Mouse (Mus musculus) cerebellum, adult 9-10 months (tissue): ENCODE data around the gene Fry.

ENCODE experiments used
- DNase-seq: peaks from one replicate; pipeline ENCODE4 v3.0.0; 2022

The Fry gene

DNA sequence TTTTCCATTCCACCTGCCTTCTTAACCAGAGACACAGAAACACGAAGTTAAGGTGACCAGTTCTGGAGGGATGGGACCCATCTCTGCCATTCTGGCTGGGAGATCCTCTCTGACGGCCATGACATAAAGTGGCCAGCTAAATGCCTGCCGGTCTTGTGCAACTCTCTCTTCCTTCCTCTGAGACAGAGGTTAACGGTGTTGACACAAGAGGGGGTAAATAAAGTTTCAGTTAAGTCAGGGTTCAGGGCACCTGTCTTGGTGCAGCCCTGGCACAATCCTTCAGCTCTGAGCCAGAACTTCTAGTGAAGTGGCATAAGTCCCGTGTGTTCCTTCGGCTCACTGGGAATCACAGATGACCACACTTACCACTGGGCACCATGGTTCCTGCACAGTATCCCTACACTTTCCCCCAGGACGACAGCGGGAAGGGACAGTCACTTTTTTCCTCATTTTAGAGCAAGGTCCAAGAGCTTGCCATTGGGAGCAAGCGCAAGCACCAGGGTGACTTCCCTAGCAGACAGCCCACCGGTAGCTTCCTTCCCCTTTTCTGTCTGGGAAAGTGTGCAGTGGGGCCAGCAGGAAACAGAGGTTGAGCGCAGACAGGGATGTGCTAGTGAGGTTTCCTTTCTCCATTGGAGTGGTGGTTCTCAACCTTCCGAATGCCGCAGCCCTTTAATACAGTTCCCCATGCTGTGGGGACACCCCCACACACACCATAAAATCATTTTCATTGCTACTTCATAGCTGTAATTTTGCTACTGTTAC, 58.0 kb downstream of the Fry start:
- no peak for DNase-seq

DNA sequence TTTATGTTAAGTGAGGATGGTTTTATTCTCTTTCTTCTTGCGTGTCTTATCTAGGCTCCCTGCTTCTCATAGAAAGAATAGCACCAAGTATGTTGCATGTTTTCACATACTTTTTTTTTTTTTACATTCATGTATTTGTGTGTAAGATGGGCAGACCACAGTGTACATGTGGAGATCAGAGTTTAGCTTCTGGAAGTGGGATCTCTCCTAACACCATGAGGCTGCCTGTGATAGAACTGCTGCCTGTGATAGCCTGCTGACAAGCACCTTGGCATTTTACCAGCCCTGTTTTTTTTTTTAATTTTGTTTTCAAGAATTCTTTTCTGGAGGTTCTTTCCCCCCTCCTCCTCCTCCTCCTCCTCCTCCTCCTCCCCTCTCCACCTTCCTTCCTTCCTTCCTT, 59.3 kb downstream of the Fry start:
- no peak for DNase-seq

GRCm38 (mm10) chr5:150178194-150178801, 59.9 kb downstream of the Fry start:
- DNase-seq: no peak

DNA sequence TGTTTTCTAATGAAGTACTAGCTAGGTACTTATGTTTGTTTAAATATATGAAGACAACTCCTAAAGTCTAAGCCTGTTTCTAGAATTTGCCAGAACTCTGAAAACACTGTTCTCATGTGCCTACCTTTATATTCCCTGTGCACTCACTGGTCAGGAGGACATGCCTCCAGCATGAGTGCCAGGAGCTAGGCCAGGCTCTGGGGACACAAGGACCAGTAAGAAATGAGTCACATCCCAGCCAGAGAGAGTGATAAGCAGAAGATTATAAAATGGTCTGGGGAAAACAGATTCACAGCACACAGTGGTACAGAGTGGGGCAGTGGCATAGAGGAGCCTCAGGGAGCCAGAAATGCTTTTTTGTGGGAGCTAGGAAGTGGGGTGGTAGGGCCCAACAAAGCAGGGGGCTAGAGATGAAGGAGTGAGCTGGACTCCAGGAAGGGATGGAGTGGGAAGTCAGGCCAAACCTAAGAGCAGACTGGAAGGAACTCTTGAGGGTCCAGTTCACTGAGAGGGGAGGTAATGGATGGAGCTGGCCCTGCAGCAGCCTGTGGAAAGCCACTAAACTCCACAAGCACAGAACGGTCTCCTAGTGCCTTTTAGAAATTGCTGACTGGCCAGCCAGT, 62.7 kb downstream of the Fry start:
- DNase-seq: no peak

- no peak for DNase-seq
Measured at GRCm38 (mm10) chr5:150184959-150185358, 66.5 kb downstream of the Fry start.

- no peak for DNase-seq
Measured at GRCm38 (mm10) chr5:150186121-150186520, 67.7 kb downstream of the Fry start.

DNA sequence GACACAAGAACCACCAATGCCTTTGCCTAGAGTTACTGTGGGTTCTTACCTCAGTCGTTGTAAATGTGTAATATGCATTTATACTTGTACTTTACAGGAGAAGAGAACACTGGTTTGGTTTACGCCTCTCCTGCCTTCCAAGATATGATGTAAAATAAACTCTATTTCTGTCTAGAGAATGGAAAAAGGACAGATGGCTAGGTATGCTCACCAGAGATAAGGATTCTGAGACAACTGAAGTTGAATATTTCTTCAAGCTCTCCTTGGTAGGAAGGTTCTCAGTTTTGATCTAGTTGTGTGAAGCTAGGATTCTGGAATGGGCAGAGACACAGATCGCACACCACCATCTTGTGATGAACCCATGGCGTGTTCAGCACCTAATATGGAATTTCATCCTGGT, 68.2 kb downstream of the Fry start:
- DNase-seq: no peak

DNA sequence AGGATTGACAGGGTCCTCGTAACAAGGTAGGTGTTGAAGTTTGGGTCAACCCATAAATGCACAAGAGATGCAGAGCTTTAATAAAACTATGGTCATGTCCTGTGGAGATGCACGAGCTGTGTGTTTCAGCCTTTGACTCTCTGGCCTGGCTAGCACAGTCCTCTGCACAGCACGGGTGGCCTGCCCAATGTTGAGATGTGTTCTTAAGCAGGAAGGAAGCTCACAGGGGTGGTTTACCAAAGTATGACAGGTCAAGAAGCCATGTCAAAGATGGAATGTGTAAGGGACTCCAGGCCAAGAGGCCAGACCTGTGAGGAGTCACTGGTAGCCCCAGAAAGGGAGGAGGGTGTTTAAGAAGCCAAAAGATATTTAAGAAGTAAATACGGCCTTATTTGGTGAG, 69.6 kb downstream of the Fry start:
- no peak for DNase-seq

DNA sequence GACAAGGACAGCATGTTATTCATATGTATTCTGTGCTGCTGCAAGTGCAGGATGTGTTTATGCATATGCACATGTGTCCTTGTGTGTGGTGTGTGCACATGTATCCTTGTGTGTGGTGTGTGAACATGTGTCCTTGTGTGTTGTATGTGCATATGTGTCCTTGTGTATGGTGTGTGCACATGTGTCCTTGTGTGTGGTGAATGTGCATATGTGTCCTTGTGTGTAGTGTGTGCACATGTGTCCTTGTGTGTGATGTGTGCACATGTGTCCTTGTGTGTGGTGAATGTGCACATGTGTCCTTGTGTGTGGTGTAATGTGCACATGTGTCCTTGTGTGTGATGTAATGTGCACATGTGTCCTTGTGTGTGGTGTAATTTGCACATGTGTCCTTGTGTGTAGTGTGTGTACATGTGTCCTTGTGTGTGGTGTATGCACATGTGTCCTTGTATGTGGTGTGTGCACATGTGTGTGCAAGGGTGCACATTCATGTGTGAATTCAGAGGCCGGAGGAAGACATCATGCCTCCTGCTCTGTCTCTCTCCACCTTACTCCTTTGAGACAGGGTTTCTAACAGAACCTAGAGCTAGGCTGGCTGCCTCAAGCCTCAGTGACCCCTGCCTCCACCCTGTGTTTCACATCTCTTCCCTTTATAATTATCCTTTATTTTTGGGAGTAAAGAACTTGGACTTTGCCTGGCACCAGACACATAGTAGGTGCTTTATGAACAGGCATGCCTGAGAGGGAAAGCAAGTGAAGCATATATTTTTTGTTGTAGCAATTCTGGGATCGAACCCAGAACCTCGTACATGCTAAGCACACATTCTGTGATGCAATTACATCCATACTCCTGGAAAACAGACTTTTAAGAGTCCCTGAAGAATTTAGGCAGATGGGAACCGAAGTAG, 72.3 kb downstream of the Fry start:
- no peak for DNase-seq

- DNase-seq: peak; percentile 63
Measured at GRCm38 (mm10) chr5:150195514-150196210, 77.2 kb downstream of the Fry start.

DNA sequence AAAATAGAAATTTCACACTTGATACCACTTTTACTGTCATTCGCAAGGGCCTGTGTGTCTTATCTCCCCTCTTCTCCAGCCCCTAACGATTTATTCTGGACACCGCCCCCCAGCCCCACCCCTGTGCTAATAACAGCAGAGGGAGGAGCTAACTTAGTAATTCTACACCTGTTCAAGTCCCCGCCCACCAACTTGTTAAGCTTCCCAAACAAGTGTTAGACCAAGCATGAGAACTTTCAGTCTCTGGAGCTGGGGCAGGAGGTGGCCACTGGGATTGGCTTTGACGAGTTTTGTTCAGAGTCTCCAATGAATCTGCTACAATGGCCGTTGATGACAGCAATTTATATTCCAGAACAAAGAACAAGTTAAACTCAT, 77.8 kb downstream of the Fry start:
- DNase-seq: no peak

DNA sequence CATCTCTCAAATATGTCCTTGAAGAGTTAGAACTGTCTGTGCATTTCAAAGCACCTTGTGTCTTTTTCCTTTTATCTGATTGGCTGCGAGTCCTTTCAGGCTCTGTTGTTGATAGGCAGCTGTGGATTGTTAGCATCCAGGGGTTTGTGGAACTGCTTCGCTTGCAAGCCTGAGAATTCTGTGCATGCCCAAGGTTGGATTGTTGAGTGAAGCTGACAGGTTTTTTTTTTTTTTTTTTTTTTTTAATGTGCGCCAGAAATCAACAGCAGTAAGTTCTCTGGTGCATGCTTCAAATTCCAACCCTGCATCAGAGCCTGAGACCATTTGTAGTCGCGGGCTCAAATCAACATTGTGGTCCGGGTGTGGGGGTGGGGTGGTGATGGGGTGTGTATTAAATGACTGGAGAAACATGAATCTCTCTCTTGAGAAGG, 78.5 kb downstream of the Fry start:
- DNase-seq: no peak

DNA sequence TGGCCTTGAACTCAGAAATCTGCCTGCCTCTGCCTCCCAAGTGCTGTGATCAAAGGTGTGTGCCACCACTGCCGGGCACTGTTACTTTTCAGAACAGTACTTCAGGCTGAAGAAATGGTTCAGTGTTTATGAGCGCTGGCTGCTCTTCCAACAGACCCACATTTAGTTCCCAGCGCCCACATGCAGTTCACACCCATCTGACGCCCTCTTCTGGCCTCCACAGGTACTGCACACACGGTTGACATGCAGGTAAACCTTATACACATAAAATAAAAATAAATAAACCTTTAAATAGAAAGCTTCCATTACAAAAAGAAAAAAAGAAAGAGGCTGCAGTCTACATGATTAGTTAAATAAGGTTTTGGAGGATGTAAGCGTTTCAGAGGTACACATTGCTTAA, 88.3 kb downstream of the Fry start:
- DNase-seq: no peak

DNA sequence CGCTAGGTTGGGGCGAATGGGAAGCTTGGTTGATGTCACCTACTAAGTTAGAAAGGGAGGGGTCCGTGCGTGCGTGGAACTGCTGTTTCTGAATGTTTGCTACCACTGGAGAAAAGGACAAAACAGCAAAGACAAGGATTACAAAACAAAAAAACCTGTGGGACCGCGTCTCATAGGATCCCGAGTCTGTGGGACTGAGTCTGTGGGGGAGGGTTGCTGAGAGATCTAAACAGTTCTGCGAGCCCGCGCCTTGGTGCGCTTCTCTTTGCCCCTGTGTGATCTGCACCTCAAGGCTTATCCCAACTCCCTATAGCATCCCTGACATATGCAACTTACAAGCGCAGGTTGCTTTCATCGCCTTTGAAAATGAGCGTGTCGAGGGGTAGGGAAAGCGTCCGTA, 89.2 kb downstream of the Fry start:
- no peak for DNase-seq

GRCm38 (mm10) chr5:150208009-150208408, 89.6 kb downstream of the Fry start:
- no peak for DNase-seq

DNA sequence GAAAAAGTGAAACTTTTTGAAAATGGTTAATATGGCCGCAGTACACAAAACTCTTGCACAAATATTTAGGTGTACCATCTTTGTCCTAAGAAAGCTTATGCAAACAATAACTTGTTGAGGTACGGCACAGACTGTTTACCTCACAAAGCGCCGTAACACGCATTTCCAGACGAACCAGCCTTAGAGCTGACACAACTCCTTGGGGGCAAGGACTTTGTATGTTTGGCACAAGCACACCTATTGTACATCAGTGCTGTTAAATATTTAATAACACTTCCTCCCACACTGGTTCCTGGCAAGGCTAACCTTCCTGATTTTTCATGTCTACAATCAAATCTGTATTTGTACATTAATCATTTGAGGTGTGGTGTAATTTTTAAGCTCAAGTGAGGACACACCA, 95.6 kb downstream of the Fry start:
- no peak for DNase-seq

- DNase-seq: no peak
Measured at GRCm38 (mm10) chr5:150216066-150216465, 97.6 kb downstream of the Fry start.

GRCm38 (mm10) chr5:150219457-150219856, 101.0 kb downstream of the Fry start:
- DNase-seq: no peak

DNA sequence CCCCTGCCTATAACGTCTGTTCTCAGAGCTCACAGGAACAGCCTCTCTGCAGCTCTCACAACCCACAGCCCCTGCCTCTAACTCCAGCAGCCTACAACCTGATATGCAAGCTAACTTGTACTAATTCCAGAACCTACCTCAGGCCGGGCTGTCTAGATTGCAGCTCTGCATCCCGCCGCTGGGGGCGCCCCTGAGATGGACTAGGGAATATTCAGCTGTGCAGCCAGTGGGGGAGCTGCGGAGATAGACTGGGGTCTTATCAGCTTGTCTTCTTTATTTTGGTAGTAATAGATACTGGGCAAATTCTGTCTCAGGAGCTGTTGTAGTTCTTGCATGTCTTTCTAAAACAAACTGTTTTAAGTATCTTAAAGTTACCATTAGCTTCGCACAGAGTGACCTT, 101.9 kb downstream of the Fry start:
- DNase-seq: no peak

GRCm38 (mm10) chr5:150221806-150222205, 103.4 kb downstream of the Fry start:
- no peak for DNase-seq

DNA sequence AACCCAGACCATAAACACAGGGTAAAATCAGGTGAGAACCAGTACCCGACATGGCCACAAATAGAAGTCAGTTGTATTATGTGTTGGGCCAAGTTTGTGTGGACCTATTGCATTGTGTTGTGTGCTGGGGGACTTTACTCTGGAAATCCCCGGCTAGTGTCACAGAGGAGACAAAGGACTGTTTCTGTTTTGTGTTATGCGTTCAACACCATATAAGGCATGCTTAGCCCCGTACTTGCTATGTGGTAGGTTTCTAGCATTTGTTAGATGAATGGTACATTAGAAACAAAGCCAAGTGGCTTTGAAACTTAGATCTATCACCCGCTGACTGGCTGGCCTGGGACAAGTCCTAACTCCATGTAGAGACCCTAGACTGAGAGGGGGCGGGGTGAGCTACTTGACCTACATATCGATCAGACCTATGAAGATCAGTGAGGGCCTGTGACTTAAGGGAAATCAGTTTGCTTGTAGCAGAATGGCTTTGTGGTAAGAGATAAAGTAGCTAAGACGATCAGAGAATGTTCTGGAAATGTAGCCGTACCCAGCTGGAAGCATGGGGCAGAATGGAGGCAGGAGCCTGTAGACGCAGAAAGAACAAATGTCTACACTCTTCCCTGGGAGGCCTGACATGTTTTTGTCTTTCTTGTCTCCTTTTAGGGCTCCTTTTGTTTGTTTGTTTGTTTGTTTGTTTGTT, 105.2 kb downstream of the Fry start:
- no peak for DNase-seq

DNA sequence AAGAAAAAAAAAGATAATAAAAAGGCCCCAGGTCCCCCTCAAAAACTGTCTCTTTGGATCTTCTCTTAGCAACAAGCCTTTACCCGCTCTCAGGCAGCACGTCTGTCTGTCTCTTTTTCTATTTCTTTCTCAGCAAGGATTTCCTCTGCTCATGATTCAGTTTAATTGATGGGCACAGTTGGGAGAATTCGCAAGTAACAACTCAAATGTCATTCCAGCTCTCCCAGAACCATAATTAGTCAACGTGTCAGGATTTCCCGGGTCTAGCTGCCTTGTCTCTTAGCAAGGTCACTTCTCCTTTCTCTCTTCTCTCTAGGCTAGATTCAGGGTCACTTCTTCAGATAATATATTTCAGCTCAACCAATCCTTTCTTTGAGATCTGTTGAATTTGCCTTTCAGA, 110.6 kb downstream of the Fry start:
- no peak for DNase-seq
